Mouse (Mus musculus) thymus, adult 18-20 months (tissue): ENCODE results near the gene Gpx3.
"Not testable (repeated sequence)": the region's sequence is repeated elsewhere in the genome, so short reads cannot be mapped to it uniquely, and the experiment has no call there.

ENCODE experiments used
- DNase-seq, 2 experiments: peaks; one replicate each; pipeline ENCODE4 v3.0.0; 2022; ENCODE audit warnings: mixed read lengths in 2 of 2

Gpx3 gene

DNA sequence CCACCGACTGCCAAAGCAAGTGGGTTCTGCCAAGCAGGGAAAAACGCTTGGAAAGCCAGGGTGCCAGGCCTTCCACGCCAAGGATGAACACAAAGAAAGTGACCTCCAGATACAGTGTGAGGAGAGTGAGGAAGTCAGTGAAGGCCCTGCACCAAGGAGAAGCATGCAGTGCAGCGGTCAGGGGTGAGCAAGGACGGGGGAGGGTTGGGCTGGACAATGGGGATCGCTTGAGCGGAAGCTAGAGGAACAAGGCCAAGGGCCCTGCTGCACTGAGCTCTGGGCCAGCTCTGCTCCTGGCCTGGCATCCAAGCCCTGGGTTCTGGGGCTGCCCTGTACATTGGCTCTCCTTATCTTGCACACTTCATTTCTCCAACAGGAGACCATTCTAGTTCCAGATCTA lies 37.8 kb downstream of the Gpx3 start:
- DNase-seq: no peak

DNA sequence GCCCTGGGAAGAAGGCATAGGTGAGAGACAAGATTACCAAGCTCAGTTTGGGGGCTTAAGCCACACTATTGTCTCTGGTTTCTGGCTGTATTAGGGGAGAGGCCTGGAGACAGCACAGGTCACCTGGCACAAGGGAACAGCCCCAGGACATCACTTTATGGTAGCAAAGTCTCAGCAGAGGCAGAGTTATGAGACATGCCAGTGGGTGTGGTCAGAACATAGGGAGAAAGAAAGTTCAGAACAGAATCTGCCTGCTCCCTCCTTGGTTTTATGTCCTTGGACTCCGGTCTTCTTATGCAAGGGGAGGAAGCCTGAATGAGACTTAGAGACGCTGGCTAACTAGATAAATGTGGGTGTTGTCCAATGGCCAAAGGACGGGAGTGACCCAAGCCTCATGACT lies 42.4 kb downstream of the Gpx3 start:
- DNase-seq: no peak

DNA sequence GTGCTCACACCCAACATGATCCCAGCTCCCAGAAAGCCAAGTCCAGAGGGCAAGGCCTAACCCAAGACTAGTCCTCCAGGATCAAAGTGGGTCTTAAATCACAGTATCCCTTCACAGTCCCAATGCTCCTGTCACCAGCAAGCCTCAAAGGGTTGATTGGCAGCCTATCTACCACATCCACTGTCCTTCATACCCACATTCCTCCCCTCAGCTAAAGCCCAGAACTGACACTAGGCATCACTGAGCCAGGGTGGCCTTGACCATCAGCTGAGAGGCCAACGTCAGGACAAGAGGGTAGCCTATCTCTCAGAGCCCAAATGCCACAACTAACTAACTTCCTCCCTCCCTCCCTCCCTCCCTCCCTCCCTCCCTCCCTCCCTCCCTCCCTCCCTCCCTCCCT lies 47.5 kb downstream of the Gpx3 start:
- DNase-seq: no peak

DNA sequence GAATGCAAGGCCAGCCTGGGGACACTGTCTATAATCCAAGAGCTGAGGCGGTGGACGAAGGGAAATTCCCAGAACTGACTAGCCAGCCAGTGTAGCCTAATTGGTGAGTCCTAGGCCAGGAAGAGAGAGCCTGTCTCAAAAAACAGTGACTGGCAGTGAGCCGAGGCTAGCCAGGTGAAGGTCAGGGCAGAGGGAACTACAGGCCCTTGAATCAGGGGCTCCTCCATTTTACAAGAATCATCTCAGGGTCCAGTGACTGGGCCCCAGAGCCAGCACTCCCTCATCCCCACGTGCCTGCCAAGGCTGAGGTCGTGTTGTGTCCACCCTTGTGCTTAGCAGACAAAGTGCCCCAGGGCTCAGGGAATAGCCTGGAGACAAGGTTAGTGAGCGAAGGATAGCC lies 48.4 kb downstream of the Gpx3 start:
- no peak for DNase-seq

DNA sequence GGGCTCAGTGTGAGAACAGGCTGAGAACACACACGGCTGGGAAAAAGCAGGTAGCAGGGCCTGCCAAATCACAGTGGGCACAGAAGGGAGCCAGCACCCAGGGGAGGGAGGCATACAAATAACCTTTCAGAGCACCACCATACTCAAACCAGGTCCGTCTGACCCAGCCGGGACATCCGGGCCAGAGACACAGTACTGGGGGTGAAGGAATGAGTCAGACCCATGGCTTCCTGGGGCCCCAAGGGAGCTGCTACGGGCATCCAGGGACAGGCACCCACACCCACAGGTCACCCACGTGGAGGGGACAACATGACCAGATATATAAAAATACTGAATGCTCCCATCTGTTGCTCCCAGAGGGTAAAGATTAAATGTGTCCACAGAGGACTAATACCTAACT lies 50.4 kb downstream of the Gpx3 start:
- DNase-seq: no peak

DNA sequence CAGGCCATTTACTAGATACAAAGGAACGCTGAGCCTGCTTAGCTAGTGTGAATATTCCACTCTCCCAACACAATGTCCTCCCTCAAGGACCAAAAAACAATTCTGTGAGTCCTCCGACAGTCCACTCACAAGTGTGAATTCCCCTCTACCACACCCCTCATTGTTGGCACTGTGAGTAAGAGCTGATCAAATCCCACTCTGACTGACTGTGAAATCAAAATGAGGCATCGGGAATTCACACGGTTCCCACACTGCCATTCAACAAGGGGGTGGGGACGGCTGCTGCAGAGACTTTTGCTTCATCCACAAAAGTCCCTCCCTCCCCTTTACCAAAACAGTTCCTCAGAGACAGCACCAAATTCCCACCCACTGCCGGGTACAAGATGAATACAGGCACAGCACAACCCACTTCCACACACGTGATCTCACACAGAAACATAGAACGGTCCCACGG lies 51.8 kb downstream of the Gpx3 start:
- no peak for DNase-seq

DNA sequence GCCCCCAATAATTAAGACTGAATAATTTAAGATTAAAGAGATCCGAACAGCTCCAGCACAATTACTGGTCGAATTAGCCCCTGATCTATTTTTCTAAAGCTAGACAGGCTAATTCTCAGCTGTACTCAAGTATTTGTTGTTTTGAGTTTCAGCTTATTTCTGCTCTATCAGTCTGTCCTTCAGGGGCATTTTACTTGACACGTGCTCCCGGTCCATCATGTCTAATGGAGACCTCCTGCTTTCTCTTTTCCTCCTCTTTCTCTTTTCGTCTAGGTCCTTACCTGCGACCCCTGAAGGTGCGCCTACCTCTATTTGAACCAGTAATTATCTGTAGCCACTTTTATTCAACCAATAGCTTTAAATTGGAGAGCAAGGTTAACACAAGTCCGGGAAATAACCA lies 52.5 kb downstream of the Gpx3 start:
- no peak for DNase-seq

DNA sequence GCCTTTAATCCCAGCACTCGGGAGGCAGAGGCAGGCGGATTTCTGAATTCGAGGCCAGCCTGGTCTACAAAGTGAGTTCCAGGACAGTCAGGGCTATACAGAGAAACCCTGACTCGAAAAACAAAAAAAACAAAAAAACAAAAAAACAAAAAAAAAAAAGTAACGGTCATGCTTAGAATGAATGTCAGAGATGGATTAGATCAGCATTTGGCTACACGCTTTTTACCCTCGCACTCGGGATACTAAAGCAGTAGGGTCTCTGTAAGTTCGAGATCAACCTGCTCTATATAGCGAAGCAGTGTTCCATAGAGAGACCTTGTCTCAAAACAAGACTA lies 53.1 kb downstream of the Gpx3 start:
- DNase-seq: not testable (repeated sequence)

DNA sequence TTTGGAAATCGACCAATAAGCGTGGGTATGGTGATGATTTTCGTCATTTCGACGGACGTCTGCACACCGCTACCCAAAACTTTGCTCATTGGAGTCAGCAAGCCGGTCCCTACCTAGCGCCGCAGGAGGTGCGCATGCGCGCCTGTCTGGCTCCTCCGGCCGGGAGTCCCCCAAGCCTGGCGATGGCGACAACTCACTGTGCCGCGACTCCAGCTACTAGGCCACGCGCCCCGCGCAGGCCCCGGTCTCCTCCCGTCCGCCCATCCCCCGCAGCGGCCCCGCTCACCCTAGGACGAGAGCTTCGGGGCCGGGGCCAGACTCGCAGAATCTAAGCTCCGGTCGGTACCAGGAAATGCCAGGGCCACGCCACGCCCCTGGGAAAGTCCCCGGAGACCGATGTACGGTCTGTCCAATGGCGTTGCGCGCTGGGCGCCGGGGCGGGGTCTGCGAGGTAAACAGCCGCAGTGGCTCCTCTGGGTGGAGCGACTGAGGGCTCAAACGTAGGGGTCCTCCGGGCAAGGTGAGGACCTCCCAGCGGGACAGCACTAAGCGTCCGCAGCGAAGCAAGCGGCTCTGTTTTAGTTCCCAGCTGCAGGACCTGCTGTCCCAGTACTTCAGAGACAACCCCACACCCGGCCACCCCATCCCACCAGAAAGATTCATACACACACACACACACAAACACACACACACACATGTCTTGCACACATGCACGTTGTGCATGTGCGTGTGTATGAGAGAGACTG lies 53.7 kb downstream of the Gpx3 start:
- peak; percentile 96 to 98 for DNase-seq

DNA sequence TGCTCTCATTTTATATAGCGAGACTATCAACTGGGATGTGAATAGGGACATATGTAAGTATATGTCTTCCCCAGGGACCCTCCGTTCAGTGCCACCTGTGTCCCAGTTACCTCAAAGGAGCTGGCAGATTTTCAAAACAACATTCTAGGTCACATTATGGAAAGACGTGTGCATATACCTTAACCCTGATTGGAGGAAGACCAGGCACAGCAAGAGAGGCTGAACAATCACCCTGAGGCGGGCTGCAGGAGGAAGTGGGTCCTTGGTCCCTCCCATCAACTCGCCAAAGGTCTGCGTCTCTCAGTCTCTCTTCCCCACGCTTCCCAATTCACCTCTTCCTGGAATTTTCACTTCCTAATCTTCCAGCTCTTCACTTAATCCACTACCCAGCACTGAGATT lies 54.7 kb downstream of the Gpx3 start:
- DNase-seq: peak; percentile 27 to 63

DNA sequence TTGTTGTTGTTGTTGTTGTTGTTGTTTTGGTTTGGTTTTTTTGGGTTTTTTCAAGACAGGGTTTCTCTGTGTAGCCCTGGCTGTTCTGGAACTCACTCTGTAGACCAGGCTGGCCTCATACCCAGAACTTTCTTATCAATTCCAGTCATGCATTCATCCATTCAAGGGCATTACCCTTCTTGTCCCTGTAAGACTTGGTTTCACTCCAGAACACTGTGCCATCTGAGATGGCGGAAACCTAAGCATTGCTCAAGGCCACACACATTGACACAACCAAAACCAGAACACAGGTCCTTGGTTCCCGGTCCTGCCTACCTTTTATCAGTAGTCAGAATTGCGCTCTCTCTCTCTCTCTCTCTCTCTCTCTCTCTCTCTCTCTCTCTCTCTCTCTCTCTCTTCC lies 55.5 kb downstream of the Gpx3 start:
- not testable (repeated sequence) for DNase-seq

DNA sequence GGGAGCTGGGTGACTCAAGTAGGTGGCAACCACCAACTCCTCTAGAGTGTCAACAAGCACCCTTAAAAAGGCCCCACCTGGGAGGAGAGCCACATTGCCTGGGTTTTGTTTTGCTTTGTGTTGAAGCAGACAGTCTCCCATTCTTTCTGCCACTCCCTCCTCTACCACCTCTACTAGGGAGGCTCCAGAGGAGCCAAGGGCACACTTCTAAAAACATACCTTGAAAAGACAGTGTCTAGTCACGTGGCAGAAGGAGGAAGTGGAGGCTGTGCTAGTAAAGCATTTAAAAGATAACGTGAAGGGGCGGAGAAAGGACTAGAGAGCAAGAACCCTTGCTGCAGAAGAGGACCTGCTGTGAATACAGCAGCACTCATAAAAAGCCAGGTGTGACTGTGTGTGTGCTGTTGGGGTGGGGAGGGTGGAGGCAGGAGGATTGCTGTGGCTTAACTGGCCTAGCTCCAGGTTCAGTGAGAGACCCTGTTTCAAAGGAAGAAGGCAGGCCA lies 56.4 kb downstream of the Gpx3 start:
- peak in 1 of 2 experiments; percentile 61 for DNase-seq
